Comparison of ENCODE assay signal across 9 mouse cellular contexts in genomic region chr11:87816707-87817442, GRCm38 (mm10). TPM values are rescaled to one million over a fixed set of nuclear protein-coding genes. Genes with fewer than 3 reads are reported as not detected.
DNase-seq lines count a peak whose midpoint lies in the region; ATAC-seq lines count a peak whose summit lies in the region.
"Had no signal": no experiment of that assay in that cellular context is flagged by ENCODE, and none has a peak within 500 bp of the region (broad histone marks: within the 10 kb centered on the region; RNA-seq: fewer than 3 reads in every experiment).

No protein-coding gene starts in this region.

- H3K4me1 ChIP-seq in embryonic facial prominence, embryonic 13.5 days, result peaks cover 9% of the 10 kb centered on the region
- H3K4me1 ChIP-seq in megakaryocyte, embryonic 14.5 days, result peaks cover 10% of the 10 kb centered on the region

- no peaks in the 10 kb centered on the region for H3K36me3 ChIP-seq in embryonic facial prominence, embryonic 13.5 days
- H3K36me3 ChIP-seq in megakaryocyte, embryonic 14.5 days (replicated peaks; ENCODE audit: low read length), result no peaks in the 10 kb centered on the region

- H3K9ac ChIP-seq in embryonic facial prominence, embryonic 13.5 days, result peak overlapping the region; percentile 62

- peak; percentile 73 for DNase-seq in heart, adult 11 months
- DNase-seq in heart, adult 9 months (ENCODE audit: low spot score in 2 of 2), result no peak
- DNase-seq in adrenal gland, postnatal 25 days, result peak; percentile 41
- DNase-seq in layer of hippocampus, postnatal 25 days (ENCODE audit: extremely low spot score in 1 of 2, low spot score in 1 of 2), result peak; percentile 41 to 60
- peak; percentile 40 for DNase-seq in right cerebral cortex, postnatal 14 days

- peaks cover 26% of the 10 kb centered on the region for H3K27me3 ChIP-seq in embryonic facial prominence, embryonic 13.5 days
- peaks cover 76% of the 10 kb centered on the region for H3K27me3 ChIP-seq in megakaryocyte, embryonic 14.5 days (replicated peaks)

- peak overlapping the region; percentile 37 for H3K4me3 ChIP-seq in embryonic facial prominence, embryonic 13.5 days
- peak overlapping the region; percentile 88 for H3K4me3 ChIP-seq in megakaryocyte, embryonic 14.5 days (replicated peaks)

- 3% methylated on average over 31 of the region's 31 CpGs for WGBS in embryonic facial prominence, embryonic 13.5 days

- no peaks in the 10 kb centered on the region for H3K9me3 ChIP-seq in embryonic facial prominence, embryonic 13.5 days
- H3K9me3 ChIP-seq in megakaryocyte, embryonic 14.5 days, result no peaks in the 10 kb centered on the region

- no peak for ATAC-seq in embryonic facial prominence, embryonic 13.5 days (ENCODE audit: insufficient number of reproducible peaks, insufficient read depth, low FRiP score, low TSS enrichment, low read depth)
- ATAC-seq in hematopoietic stem cell, adult 5-6 weeks (replicated peaks in 1 of 2; ENCODE audit: insufficient read depth in 1 of 2, low FRiP score in 2 of 2, low TSS enrichment in 1 of 2, low read depth in 1 of 2, poor library complexity in 2 of 2, severe bottlenecking in 2 of 2), result peak; percentile 68 to 74

- H3K27ac ChIP-seq in embryonic facial prominence, embryonic 13.5 days, result no peak overlapping the region

- H3K4me2 ChIP-seq in embryonic facial prominence, embryonic 13.5 days, result peak overlapping the region; percentile 72

RNA-seq across cellular contexts. Expression of gene Lpo, which starts 11.2 kb away (rescaled TPM):
- not detected in 2 replicates for total RNA-seq in adrenal gland, postnatal 25 days (2021)
- 0.08 and 0.11 TPM in 2 replicates for polyA plus RNA-seq in embryonic facial prominence, embryonic 13.5 days (2015; fragmentation: Nextera tagmentation; extraction: Ambion mirVana)
- total RNA-seq in hematopoietic stem cell, adult 5-6 weeks (2017), result not detected in 2 replicates
- 1 to 10 TPM in 1 of 2 experiments, under 1 TPM in 1; 0.45 to 1.0 TPM for total RNA-seq in layer of hippocampus, postnatal 25 days (2021)
- polyA plus RNA-seq in megakaryocyte, embryonic 14.5 days (2012; ENCODE audit: insufficient read depth, low replicate concordance), result not detected in 2 replicates
- total RNA-seq: MEL had no signal

RNA-seq across cellular contexts. Expression of gene Mpo, which starts 23.5 kb away (rescaled TPM):
- total RNA-seq in adrenal gland, postnatal 25 days (2021), result not detected in 2 replicates
- polyA plus RNA-seq in embryonic facial prominence, embryonic 13.5 days (2015; fragmentation: Nextera tagmentation; extraction: Ambion mirVana), result 1.9 and 6.1 TPM in 2 replicates
- total RNA-seq in hematopoietic stem cell, adult 5-6 weeks (2017), result 288 and 568 TPM in 2 replicates
- total RNA-seq in layer of hippocampus, postnatal 25 days (2021), result under 1 TPM; 0.14 to 0.17 TPM
- 30.8 and 297 TPM in 2 replicates for polyA plus RNA-seq in megakaryocyte, embryonic 14.5 days (2012; ENCODE audit: insufficient read depth, low replicate concordance)
- total RNA-seq: MEL had no signal

RNA-seq across cellular contexts. Expression of gene Mks1, which starts 36.1 kb away (rescaled TPM):
- total RNA-seq in adrenal gland, postnatal 25 days (2021), result 12.1 and 15.6 TPM in 2 replicates
- polyA plus RNA-seq in embryonic facial prominence, embryonic 13.5 days (2015; fragmentation: Nextera tagmentation; extraction: Ambion mirVana), result 17.0 and 17.9 TPM in 2 replicates
- 4.6 and 7.1 TPM in 2 replicates for total RNA-seq in hematopoietic stem cell, adult 5-6 weeks (2017)
- total RNA-seq in layer of hippocampus, postnatal 25 days (2021), result 1 to 10 TPM; 5.3 to 6.2 TPM
- polyA plus RNA-seq in megakaryocyte, embryonic 14.5 days (2012; ENCODE audit: insufficient read depth, low replicate concordance), result 3.8 TPM in 1 of 2 replicates, not detected in the other

RNA-seq across cellular contexts. Expression of gene Tspoap1, which starts 56.5 kb away (rescaled TPM):
- total RNA-seq in adrenal gland, postnatal 25 days (2021), result 7.4 and 9.4 TPM in 2 replicates
- polyA plus RNA-seq in embryonic facial prominence, embryonic 13.5 days (2015; fragmentation: Nextera tagmentation; extraction: Ambion mirVana), result 4.9 and 5.3 TPM in 2 replicates
- 6.8 and 7.7 TPM in 2 replicates for total RNA-seq in hematopoietic stem cell, adult 5-6 weeks (2017)
- 100 to 1,000 TPM; 128 to 163 TPM for total RNA-seq in layer of hippocampus, postnatal 25 days (2021)
- 12.9 and 13.9 TPM in 2 replicates for polyA plus RNA-seq in megakaryocyte, embryonic 14.5 days (2012; ENCODE audit: insufficient read depth, low replicate concordance)

RNA-seq across cellular contexts. Expression of gene Epx, which starts 58.5 kb away (rescaled TPM):
- not detected in 2 replicates for total RNA-seq in adrenal gland, postnatal 25 days (2021)
- 0.15 and 0.34 TPM in 2 replicates for polyA plus RNA-seq in embryonic facial prominence, embryonic 13.5 days (2015; fragmentation: Nextera tagmentation; extraction: Ambion mirVana)
- 11.8 and 20.6 TPM in 2 replicates for total RNA-seq in hematopoietic stem cell, adult 5-6 weeks (2017)
- total RNA-seq in layer of hippocampus, postnatal 25 days (2021), result under 1 TPM; 0.10 to 0.21 TPM
- polyA plus RNA-seq in megakaryocyte, embryonic 14.5 days (2012; ENCODE audit: insufficient read depth, low replicate concordance), result 0.39 TPM in 1 of 2 replicates, not detected in the other
- total RNA-seq: MEL had no signal

Comparison
In these comparisons a context has a peak if more than half of its experiments do, and no peak if none do; other contexts are left out.
1. DNase-seq: peak in heart, adult 11 months (single experiment), adrenal gland, postnatal 25 days (single experiment), layer of hippocampus, postnatal 25 days (2 of 2) and right cerebral cortex, postnatal 14 days (single experiment); none in heart, adult 9 months (0 of 2).
2. RNA of gene Mpo, which starts 23.5 kb away (total RNA-seq): 288 to 568 TPM in hematopoietic stem cell, adult 5-6 weeks; 0.14 to 0.17 TPM in layer of hippocampus, postnatal 25 days and not detected in adrenal gland, postnatal 25 days; every median in the first group is over 100 times any median in the second.